Mouse (Mus musculus): ENCODE data around the gene Wdtc1.

GRCm38 (mm10) chr4:133264559-133264958 is 88.7 kb downstream of the Wdtc1 start:
- TF ChIP-seq MAZ (IDR thresholded peaks at IDR 0.05; ENCODE audit: low read depth, low read length), result no peak
- peak in 1 of 2 experiments; percentile 17; a peak in 2 of 4 replicates for TF ChIP-seq CTCF (conservative IDR thresholded peaks at IDR 0.05 in 1 of 2, IDR thresholded peaks at IDR 0.05 in 1 of 2; ENCODE audit: low read depth in 2 of 2, low read length in 2 of 2)
- TF ChIP-seq POLR2A (IDR thresholded peaks at IDR 0.05; ENCODE audit: low read depth, low read length), result no peak
